Mouse (Mus musculus) neural tube, embryonic 14.5 days (tissue): ENCODE measurements around the gene Ankle1. TPM values are rescaled to one million over a fixed set of nuclear protein-coding genes. Genes with fewer than 3 reads are reported as not detected.

ENCODE experiments used
- ATAC-seq: fragments of 200-750 bp; cut with Nextera tagmentation; 2 replicates; pipeline ENCODE4 v1.8.0; 2017; ENCODE audit warnings: low read depth, mild to moderate bottlenecking, moderate TSS enrichment, moderate library complexity
- H3K27ac ChIP-seq: fragments of 300-500 bp; sonication (generic); 2 replicates; pipeline ENCODE4 v1.5.1; 2014; ENCODE audit warnings: low read depth, mild to moderate bottlenecking, control low read depth, low read length, moderate library complexity, mixed read lengths
- H3K27me3 ChIP-seq: fragments of 300-500 bp; sonication (generic); 2 replicates; pipeline ENCODE4 v1.6.1; 2014; ENCODE audit warnings: low read length; ENCODE audit not compliant: control insufficient read depth, insufficient read depth
- H3K36me3 ChIP-seq: fragments of 300-500 bp; sonication (generic); 2 replicates; pipeline ENCODE4 v1.6.1; 2014; ENCODE audit warnings: low read length, mixed read lengths; ENCODE audit not compliant: control insufficient read depth, insufficient read depth
- H3K4me1 ChIP-seq: fragments of 300-500 bp; sonication (generic); 2 replicates; pipeline ENCODE4 v1.6.1; 2014; ENCODE audit warnings: low read length; ENCODE audit not compliant: control insufficient read depth, insufficient read depth
- H3K4me2 ChIP-seq: fragments of 300-500 bp; sonication (generic); 2 replicates; pipeline ENCODE4 v1.6.1; 2014; ENCODE audit warnings: mild to moderate bottlenecking, low read depth, low read length, control low read depth
- H3K4me3 ChIP-seq: fragments of 300-500 bp; sonication (generic); 2 replicates; pipeline ENCODE4 v1.5.1; 2014; ENCODE audit warnings: low read depth, low read length, control low read depth, mixed read lengths
- H3K9ac ChIP-seq: fragments of 300-500 bp; sonication (generic); replicated peaks from 2 replicates; pipeline ENCODE4 v1.6.1; 2014; ENCODE audit warnings: low read depth, mild to moderate bottlenecking, control low read depth, low read length, mixed read lengths
- H3K9me3 ChIP-seq: fragments of 300-500 bp; sonication (generic); 2 replicates; pipeline ENCODE4 v1.6.1; 2016; ENCODE audit warnings: low read length; ENCODE audit not compliant: control insufficient read depth
- WGBS: fragments of 180-500 bp; shearing (Covaris S2); extraction: QIAGEN DNeasy Blood & Tissue Kit; methylation state at CpG from one replicate; pipeline ENCODE4 v1.1.7; 2014; 5-methylcytosine and 5-hydroxymethylcytosine counted together
- polyA plus RNA-seq: library from polyadenylated mRNA; unstranded; fragments of >200 nt; fragmentation: Nextera tagmentation; extraction: Ambion mirVana; gene quantifications from 2 replicates; pipeline ENCODE4 v1.2.1, GENCODE M21; 2014

The Ankle1 gene
- polyA plus RNA-seq, 1 experiment from 2014 or later = 1.9 TPM

DNA sequence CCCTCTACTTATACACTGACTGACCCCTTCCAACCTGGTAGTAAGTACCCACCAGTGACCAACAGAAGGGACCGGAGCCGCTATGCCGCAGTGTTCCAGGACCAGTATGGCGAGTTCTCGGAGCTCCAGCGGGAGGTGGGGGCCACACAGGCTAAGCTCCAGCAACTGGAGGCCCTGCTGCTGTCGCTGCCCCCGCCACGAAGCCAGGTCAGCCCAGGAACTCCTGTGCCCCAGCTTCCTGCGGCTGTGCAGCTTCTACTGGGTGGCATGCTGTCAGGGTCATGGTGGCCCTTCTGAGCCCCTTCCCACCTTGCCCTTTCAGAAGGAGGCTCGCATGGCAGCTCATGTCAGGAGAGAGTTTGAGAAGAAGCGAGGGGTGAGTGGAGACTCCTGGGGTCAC lies 33.4 kb upstream of the Ankle1 start:
- H3K27me3 ChIP-seq = no peaks in the 10 kb centered on the region
- H3K9ac ChIP-seq = no peak overlapping the region
- no peak overlapping the region for H3K27ac ChIP-seq
- WGBS = 85% methylated on average over 12 of the region's 12 CpGs
- no peak overlapping the region for H3K4me2 ChIP-seq
- no peak for ATAC-seq
- no peaks in the 10 kb centered on the region for H3K9me3 ChIP-seq
- H3K36me3 ChIP-seq = peaks cover 15% of the 10 kb centered on the region; the same call in 1 of the 2 replicates
- no peak overlapping the region for H3K4me3 ChIP-seq
- H3K4me1 ChIP-seq = peaks cover 28% of the 10 kb centered on the region

DNA sequence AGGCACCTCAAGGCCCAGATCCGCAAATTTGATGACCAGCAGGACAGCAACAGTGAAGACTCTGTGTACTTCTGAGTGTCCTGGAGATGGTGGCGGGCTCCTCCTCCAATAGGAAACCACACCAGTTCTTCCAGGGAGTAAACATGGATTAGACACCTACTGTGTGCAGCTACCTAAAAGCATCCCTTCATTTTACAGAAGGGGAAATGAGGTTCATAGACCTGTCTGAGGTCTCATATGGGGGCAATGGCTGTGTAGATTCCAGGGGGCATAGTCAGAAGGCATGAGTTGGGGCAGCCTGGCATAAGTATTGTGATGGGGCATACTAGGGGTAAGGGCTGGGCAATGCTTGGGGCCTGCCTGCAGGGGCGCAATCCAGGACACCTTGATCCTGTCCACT lies 32.8 kb upstream of the Ankle1 start:
- ATAC-seq = no peak
- H3K4me3 ChIP-seq = no peak overlapping the region
- 93% methylated on average over 3 of the region's 3 CpGs for WGBS

DNA sequence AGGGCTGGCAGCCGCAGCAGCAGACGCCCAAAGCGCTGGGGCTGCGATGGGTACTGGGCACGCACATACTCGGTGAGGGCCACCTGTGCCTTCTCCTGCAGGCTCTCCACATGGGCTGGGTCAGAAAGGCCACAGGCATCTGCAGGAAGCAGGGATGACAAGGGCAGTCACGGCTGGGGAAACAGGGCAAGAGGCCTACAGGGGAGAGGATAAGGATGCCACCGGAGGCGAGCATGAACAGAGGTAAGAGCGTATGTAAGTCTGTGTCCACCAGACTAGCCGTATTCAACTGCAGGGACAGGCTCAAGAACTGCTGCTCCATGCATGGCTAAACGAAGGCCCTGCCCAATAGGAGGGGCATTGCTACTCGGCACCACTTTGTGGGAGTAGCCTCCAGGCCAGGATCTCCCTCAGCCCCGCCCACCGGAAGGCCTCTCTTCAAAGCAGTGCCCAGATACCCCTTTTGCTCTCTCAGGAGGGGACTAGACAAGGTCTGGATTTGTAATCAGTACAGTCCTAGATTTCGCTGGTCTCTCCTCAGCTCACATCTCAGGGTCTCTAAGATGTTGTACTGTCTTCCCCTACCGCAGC lies 31.1 kb upstream of the Ankle1 start:
- WGBS = 82% methylated on average over 17 of the region's 17 CpGs
- H3K27ac ChIP-seq = no peak overlapping the region; the same call in 1 of the 2 replicates
- peaks cover 33% of the 10 kb centered on the region for H3K4me1 ChIP-seq
- ATAC-seq = no peak
- H3K36me3 ChIP-seq = peaks cover 9% of the 10 kb centered on the region; the same call in 1 of the 2 replicates
- H3K9me3 ChIP-seq = no peaks in the 10 kb centered on the region
- no peak overlapping the region for H3K4me3 ChIP-seq
- H3K9ac ChIP-seq = 0 out of 2 replicates have a peak overlapping the region, but pooled peaks have one; percentile 28
- H3K4me2 ChIP-seq = no peak overlapping the region
- H3K27me3 ChIP-seq = no peaks in the 10 kb centered on the region

More for the DNA sequence above, 32.8 kb upstream of the Ankle1 start:
- H3K9ac ChIP-seq = no peak overlapping the region
- H3K9me3 ChIP-seq = no peaks in the 10 kb centered on the region
- peaks cover 15% of the 10 kb centered on the region; the same call in 1 of the 2 replicates for H3K36me3 ChIP-seq
- H3K4me2 ChIP-seq = no peak overlapping the region
- H3K27ac ChIP-seq = no peak overlapping the region
- H3K4me1 ChIP-seq = peaks cover 22% of the 10 kb centered on the region
- H3K27me3 ChIP-seq = no peaks in the 10 kb centered on the region

DNA sequence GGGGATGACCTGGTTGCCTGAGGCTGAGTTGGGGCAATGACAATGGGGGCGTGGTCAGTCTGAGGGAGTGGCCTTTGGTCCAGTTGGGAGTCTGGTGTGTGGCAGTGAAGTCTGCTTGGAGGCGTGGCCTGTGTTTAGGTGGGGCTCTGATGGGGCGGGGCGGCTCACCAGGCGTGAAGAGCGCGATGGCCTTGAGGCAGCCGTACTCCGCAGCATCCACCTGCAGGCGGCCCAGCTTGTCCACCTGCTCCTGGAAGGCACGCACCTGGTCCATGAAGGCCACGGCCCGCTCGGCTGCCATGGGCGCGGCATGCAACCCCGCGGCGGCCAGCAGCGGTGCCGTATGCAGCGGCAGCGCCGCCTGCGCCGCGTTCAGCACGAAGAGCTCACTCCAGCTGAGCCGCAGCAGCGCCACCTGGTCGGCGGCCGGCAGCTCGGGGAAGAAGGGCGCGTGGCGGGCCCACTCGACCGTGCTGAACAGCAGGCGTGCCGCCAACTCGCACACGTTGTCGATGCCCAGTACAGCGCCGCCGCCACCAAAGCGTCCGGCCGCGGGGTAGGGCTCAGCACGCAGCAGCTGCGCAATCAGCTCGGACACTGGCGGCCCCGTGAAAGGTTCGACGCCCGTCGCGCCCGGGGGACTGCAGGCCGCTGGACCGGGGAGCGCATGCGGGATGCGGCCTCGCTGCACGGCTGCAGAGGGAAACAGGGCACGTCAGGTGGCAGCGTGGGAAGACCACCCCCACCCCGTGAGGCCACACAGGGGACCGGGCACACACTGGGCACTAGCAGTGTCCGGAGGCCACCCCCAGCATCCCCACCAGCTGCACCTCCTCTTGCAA lies 30.0 kb upstream of the Ankle1 start:
- peak; percentile 4; the same call in 1 of the 2 replicates for ATAC-seq
- 8% methylated on average over 70 of the region's 74 CpGs for WGBS

DNA sequence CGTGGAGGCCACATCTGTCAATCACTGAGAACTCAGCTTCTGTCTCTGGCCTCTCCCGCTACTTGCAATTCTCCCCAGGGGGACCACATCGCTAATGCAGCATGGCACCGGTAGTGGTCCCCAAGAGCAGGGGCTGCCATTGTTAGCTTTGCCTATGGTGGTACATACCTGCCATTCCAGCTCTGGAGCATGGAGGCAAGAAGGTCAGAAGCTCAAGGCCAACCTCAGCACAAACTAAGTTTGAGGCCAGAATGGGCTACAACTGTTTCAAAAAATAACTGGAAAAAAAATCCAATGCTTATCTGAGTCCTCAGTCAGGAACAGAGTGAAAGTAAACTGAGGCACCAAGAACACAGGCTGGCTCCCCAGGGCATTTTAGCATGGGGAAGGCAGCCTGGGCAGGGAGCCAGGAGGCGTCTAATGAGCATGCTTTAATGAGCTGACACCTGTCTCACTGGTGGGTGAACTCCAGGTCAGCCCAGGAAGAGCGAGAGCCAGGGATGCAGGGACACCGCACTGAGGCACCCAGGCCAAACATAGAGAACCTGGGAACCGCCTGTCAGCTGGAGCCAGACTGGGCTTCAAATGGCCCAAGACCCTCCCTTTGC lies 29.3 kb upstream of the Ankle1 start:
- Histone ChIP-seq H3K4me3 (peak overlapping the region; percentile 32), H3K4me1 (peaks cover 41% of the 10 kb centered on the region), H3K9me3 (no peaks in the 10 kb centered on the region), H3K4me2 (peak overlapping the region; percentile 65), H3K9ac (peak overlapping the region; percentile 63; the same call in 1 of the 2 replicates), H3K27me3 (no peaks in the 10 kb centered on the region; the same call in 1 of the 2 replicates), H3K36me3 (peaks cover 9% of the 10 kb centered on the region; the same call in 1 of the 2 replicates), H3K27ac (peak overlapping the region; percentile 64)
- 29% methylated on average over 8 of the region's 8 CpGs for WGBS
- ATAC-seq = no peak

More for the DNA sequence above, 30.0 kb upstream of the Ankle1 start:
- Histone ChIP-seq H3K36me3 (peaks cover 9% of the 10 kb centered on the region; the same call in 1 of the 2 replicates), H3K4me3 (peak overlapping the region; percentile 32), H3K4me1 (peaks cover 41% of the 10 kb centered on the region), H3K9me3 (no peaks in the 10 kb centered on the region), H3K9ac (peak overlapping the region; percentile 63), H3K27me3 (no peaks in the 10 kb centered on the region), H3K4me2 (peak overlapping the region; percentile 65), H3K27ac (peak overlapping the region; percentile 64)

DNA sequence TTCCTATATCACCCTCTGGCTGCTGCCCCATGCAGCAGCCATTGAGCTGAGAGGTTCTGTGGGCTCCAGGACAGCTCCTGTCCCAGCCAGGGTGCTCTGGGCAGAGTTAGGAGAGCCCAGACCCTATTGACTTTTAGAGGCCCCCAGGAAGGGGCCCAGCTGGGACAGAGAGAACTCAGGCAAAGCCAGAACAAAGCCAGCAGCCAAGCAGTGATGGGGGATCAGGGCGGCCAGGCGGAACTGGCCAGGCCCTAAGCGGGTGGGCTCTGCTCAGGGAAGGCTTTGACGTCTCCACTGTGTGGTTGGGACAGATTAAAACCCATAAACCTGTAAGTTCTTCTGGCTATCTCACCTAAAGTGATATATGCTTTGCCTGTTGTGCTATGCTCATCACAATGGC lies 26.8 kb upstream of the Ankle1 start:
- H3K4me3 ChIP-seq = no peak overlapping the region
- H3K27ac ChIP-seq = no peak overlapping the region
- no peaks in the 10 kb centered on the region for H3K9me3 ChIP-seq
- H3K4me1 ChIP-seq = peaks cover 41% of the 10 kb centered on the region
- no peak overlapping the region for H3K9ac ChIP-seq
- ATAC-seq = no peak
- 18% methylated on average over 4 of the region's 4 CpGs for WGBS
- peaks cover 6% of the 10 kb centered on the region; the same call in 1 of the 2 replicates for H3K36me3 ChIP-seq
- no peaks in the 10 kb centered on the region; the same call in 1 of the 2 replicates for H3K27me3 ChIP-seq
- peak overlapping the region; percentile 100 for H3K4me2 ChIP-seq

DNA sequence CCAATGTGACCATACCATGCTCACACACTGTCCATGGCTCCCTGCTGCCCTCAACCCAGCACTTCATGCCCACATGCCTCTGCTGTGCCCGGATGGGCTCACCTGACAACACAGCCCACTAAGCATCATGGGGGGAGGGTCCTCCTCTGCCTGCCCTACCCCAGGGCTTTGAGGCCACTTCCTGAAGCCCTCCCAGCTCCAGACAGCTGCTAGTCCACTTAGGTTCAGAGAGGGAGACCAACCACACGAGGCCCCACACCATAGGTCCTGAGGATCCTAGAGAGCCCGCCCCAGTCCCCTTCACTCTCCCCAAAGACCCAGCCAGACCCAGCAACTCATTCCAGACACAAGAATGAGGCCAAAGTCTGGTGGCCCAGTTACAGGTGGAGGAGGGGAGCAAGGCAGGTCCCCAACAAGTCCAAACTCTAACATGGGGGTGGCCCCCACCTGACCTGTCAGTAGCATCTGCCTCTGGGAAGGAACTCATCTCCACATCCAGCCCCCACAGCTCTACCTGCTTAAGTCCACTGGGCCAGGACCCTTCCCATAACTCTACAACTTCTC lies 26.2 kb upstream of the Ankle1 start:
- Histone ChIP-seq H3K4me3 (peak overlapping the region; percentile 76), H3K36me3 (peaks cover under 1% of the 10 kb centered on the region; the same call in 1 of the 2 replicates), H3K4me2 (peak overlapping the region; percentile 100), H3K27me3 (no peaks in the 10 kb centered on the region; the same call in 1 of the 2 replicates), H3K9ac (peak overlapping the region; percentile 87; the same call in 1 of the 2 replicates), H3K27ac (no peak overlapping the region), H3K4me1 (peaks cover 41% of the 10 kb centered on the region), H3K9me3 (no peaks in the 10 kb centered on the region)
- 41% methylated on average over 3 of the region's 3 CpGs for WGBS
- no peak for ATAC-seq

DNA sequence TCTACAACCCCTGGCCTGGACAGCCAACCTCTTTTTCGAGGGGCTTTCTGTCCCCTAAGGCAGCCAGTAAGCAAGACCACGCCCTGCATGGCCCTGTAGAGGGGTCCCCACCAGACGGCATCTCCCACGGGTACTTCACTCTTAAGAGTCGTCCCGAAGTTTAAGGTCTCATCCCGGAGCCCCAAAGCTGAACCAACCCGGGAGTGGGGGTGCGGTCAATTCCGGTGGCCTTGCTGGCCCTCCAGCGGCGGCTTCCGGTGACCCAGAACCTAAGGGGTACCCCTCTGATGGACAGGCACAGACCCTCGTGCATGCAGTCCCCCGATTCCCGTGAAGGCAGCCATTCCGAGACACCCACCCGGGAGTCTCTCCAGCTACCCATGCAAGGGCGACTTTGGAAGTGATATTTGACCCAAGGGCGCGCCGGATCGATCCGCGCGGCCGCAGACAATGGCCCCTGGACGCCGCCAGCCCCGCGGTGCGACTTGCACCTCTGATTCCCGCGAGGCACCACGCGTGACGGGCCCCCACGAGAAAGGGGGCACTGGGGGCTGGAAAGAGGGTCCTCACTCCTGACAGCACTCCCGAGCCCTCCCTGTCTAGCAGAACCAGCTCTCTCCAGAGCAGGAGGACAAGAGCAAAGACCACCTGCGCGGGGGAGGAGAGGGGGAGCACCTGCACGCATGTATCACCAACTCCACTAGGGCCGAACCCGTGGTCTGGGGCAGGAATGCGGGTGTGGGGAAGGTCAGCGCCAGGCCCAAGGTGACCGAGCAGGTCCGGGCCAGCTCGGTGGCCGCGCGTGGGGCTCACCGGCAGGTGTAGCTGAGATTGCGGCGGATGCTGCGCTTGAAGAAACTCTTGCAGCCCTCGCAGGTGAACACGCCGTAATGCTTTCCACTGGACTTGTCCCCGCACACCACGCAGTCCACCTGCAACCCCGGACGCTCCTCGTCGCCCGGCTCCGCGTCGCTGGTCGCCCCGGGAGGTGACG lies 25.3 kb upstream of the Ankle1 start:
- Histone ChIP-seq H3K9ac (peak overlapping the region; percentile 87), H3K27me3 (no peaks in the 10 kb centered on the region; the same call in 1 of the 2 replicates), H3K4me1 (peaks cover 37% of the 10 kb centered on the region), H3K36me3 (no peaks in the 10 kb centered on the region), H3K9me3 (no peaks in the 10 kb centered on the region), H3K27ac (no peak overlapping the region), H3K4me3 (peak overlapping the region; percentile 76), H3K4me2 (peak overlapping the region; percentile 100)
- WGBS = 1% methylated on average over 68 of the region's 72 CpGs
- no peak for ATAC-seq
